ENCODE assay signal across 8 mouse cellular contexts in genomic region chr2:32134039-32134438, GRCm38 (mm10). TPM values are rescaled to one million over a fixed set of nuclear protein-coding genes. Genes with fewer than 3 reads are reported as not detected.
DNase-seq lines count a peak whose midpoint lies in the region; ATAC-seq and TF ChIP-seq lines count a peak whose summit lies in the region.

No protein-coding gene starts in this region.

- peak overlapping the region; percentile 100 for H3K27ac ChIP-seq in liver, embryonic 15.5 days (replicated peaks)

- 2% methylated on average over 2 of the region's 2 CpGs for WGBS in liver, embryonic 15.5 days (ENCODE audit: insufficient replicate concordance)

- no peaks in the 10 kb centered on the region for H3K79me2 ChIP-seq in C2C12 (ENCODE audit: control insufficient read depth, insufficient read depth)

- H3K9me3 ChIP-seq in liver, embryonic 15.5 days (replicated peaks), result no peaks in the 10 kb centered on the region

- DNase-seq in R1 (ENCODE audit: low read depth, low spot score), result peak; percentile 93
- peak; percentile 96 to 98 for DNase-seq in cerebellum, postnatal 10 days
- DNase-seq in gastrocnemius, postnatal 25 days, result peak; percentile 77
- DNase-seq in kidney, postnatal 36 days, result peak; percentile 93 to 96
- DNase-seq in retina, postnatal 7 days (ENCODE audit: low read depth, low spot score), result peak; percentile 80
- DNase-seq in urinary bladder, adult 18-20 months (ENCODE audit: low spot score in 2 of 2), result peak; percentile 66 to 87

- no peaks in the 10 kb centered on the region for H3K27me3 ChIP-seq in C2C12 (ENCODE audit: control insufficient read depth, insufficient read depth, insufficient read length)
- H3K27me3 ChIP-seq in liver, embryonic 15.5 days, result no peaks in the 10 kb centered on the region

- H3K9ac ChIP-seq in liver, embryonic 15.5 days, result no peak overlapping the region

- H3K79me3 ChIP-seq in C2C12 (ENCODE audit: low read depth), result no peaks in the 10 kb centered on the region

- no peak overlapping the region for H3ac ChIP-seq in C2C12 (ENCODE audit: control insufficient read depth, insufficient read length, low read depth)

- H3K4me3 ChIP-seq in C2C12 (ENCODE audit: insufficient read depth, poor library complexity, severe bottlenecking), result no peak overlapping the region
- H3K4me3 ChIP-seq in liver, embryonic 15.5 days (replicated peaks), result no peak overlapping the region

- peak; percentile 65 for TF ChIP-seq CTCF in C2C12 (IDR thresholded peaks at IDR 0.05; ENCODE audit: control insufficient read depth, insufficient read depth, insufficient read length)

- H3K36me3 ChIP-seq in C2C12 (ENCODE audit: control insufficient read depth, insufficient read depth), result no peaks in the 10 kb centered on the region
- no peaks in the 10 kb centered on the region for H3K36me3 ChIP-seq in liver, embryonic 15.5 days (replicated peaks)

- ATAC-seq in liver, embryonic 15.5 days (ENCODE audit: insufficient read depth), result no peak

- peaks cover 70% of the 10 kb centered on the region for H3K4me1 ChIP-seq in liver, embryonic 15.5 days (replicated peaks)

- no peak overlapping the region for H3K4me2 ChIP-seq in liver, embryonic 15.5 days

TF ChIP-seq in C2C12, 6 proteins besides CTCF, POLR2A, EP300 and RAD21:
- TF ChIP-seq MYOD1 (IDR thresholded peaks at IDR 0.05; ENCODE audit: control insufficient read depth, insufficient read length, low read depth) (no peak), USF1 (IDR thresholded peaks at IDR 0.05; ENCODE audit: low read depth) (no peak), MYOG (IDR thresholded peaks at IDR 0.05; ENCODE audit: control insufficient read depth, extremely low read depth, insufficient read length) (no peak)

RNA-seq across cellular contexts. Expression of gene Prrc2b, which starts 16.8 kb away (rescaled TPM):
- 45.0 TPM for polyA plus RNA-seq in C2C12 (2012; fragmentation: generic; extraction: Trizol)
- 10 to 100 TPM; 67.0 to 69.6 TPM for total RNA-seq in gastrocnemius, postnatal 25 days (2021)
- polyA plus RNA-seq in liver, embryonic 15.5 days (2015; fragmentation: Nextera tagmentation; extraction: Ambion mirVana), result 8.3 and 9.6 TPM in 2 replicates

RNA-seq across cellular contexts. Expression of gene Plpp7, which starts 38.7 kb away (rescaled TPM):
- polyA plus RNA-seq in C2C12 (2012; fragmentation: generic; extraction: Trizol), result 0.47 TPM
- 10 to 100 TPM; 90.9 to 97.0 TPM for total RNA-seq in gastrocnemius, postnatal 25 days (2021)
- 1.9 and 2.0 TPM in 2 replicates for polyA plus RNA-seq in liver, embryonic 15.5 days (2015; fragmentation: Nextera tagmentation; extraction: Ambion mirVana)

RNA-seq across cellular contexts. Expression of gene Fam78a, which starts 49.4 kb away (rescaled TPM):
- not detected for polyA plus RNA-seq in C2C12 (2012; fragmentation: generic; extraction: Trizol)
- 10 to 100 TPM; 15.1 to 15.9 TPM for total RNA-seq in gastrocnemius, postnatal 25 days (2021)
- polyA plus RNA-seq in liver, embryonic 15.5 days (2015; fragmentation: Nextera tagmentation; extraction: Ambion mirVana), result 11.4 TPM in 2 replicates

Comparison
In these comparisons a context has a peak if more than half of its experiments do, and no peak if none do; other contexts are left out.
1. RNA of gene Fam78a, which starts 49.4 kb away (polyA plus RNA-seq): 11.4 TPM in liver, embryonic 15.5 days; not detected in C2C12 (single experiment); every median in the first group is over 10 times any median in the second.
2. Peak in every context shown above with its lines, with median percentiles within 50 percentile points of each other: DNase-seq.